Mouse (Mus musculus): ENCODE data around the gene Prkg1.

Prkg1 gene

GRCm38 (mm10) chr19:31764801-31765340, at the start of gene Prkg1:
TSS of gene Prkg1 (minus strand) at chr19:31765033.
- DNase-seq (ENCODE audit: low spot score), result peak; percentile 46

GRCm38 (mm10) chr19:31813087-31813486, 48.3 kb upstream of the Prkg1 start:
- no peak for DNase-seq (ENCODE audit: low spot score)

- DNase-seq (ENCODE audit: low spot score), result no peak
These were observed 46.5 kb upstream of the Prkg1 start for GRCm38 (mm10) chr19:31811371-31811770.

- DNase-seq (ENCODE audit: low spot score), result no peak
These were observed 40.6 kb upstream of the Prkg1 start for GRCm38 (mm10) chr19:31805391-31805790.

GRCm38 (mm10) chr19:31795485-31796046, 30.7 kb upstream of the Prkg1 start:
- no peak for DNase-seq (ENCODE audit: low spot score)

GRCm38 (mm10) chr19:31791724-31792123, 26.9 kb upstream of the Prkg1 start:
- DNase-seq (ENCODE audit: low spot score), result no peak

- DNase-seq (ENCODE audit: low spot score), result no peak
These were observed 16.7 kb upstream of the Prkg1 start for GRCm38 (mm10) chr19:31781521-31782018.

GRCm38 (mm10) chr19:31781077-31781476, 16.2 kb upstream of the Prkg1 start:
- DNase-seq (ENCODE audit: low spot score), result no peak

- no peak for DNase-seq (ENCODE audit: low spot score)
These were observed 15.4 kb upstream of the Prkg1 start for GRCm38 (mm10) chr19:31780222-31780621.

- no peak for DNase-seq (ENCODE audit: low spot score)
These were observed 14.2 kb upstream of the Prkg1 start for GRCm38 (mm10) chr19:31779021-31779420.

- DNase-seq (ENCODE audit: low spot score), result no peak
These were observed 2.2 kb upstream of the Prkg1 start for GRCm38 (mm10) chr19:31767004-31767403.

GRCm38 (mm10) chr19:31765451-31765850, 618 bp upstream of the Prkg1 start:
- DNase-seq (ENCODE audit: low spot score), result no peak

- DNase-seq (ENCODE audit: low spot score), result peak; percentile 52
These were observed 657 bp downstream of the Prkg1 start for GRCm38 (mm10) chr19:31763951-31764800.

- no peak for DNase-seq (ENCODE audit: low spot score)
These were observed 1.5 kb downstream of the Prkg1 start for GRCm38 (mm10) chr19:31763246-31763821.

- peak; percentile 47 for DNase-seq (ENCODE audit: low spot score)
These were observed 2.2 kb downstream of the Prkg1 start for GRCm38 (mm10) chr19:31762411-31763245.

- DNase-seq (ENCODE audit: low spot score), result no peak
These were observed 5.0 kb downstream of the Prkg1 start for GRCm38 (mm10) chr19:31759855-31760254.

GRCm38 (mm10) chr19:31755929-31756792, 8.7 kb downstream of the Prkg1 start:
- DNase-seq (ENCODE audit: low spot score), result peak; percentile 71

GRCm38 (mm10) chr19:31754642-31755287, 10.1 kb downstream of the Prkg1 start:
- no peak for DNase-seq (ENCODE audit: low spot score)

GRCm38 (mm10) chr19:31750976-31751676, 13.7 kb downstream of the Prkg1 start:
- DNase-seq (ENCODE audit: low spot score), result no peak

- DNase-seq (ENCODE audit: low spot score), result peak; percentile 73
These were observed 18.2 kb downstream of the Prkg1 start for GRCm38 (mm10) chr19:31746635-31747034.

Measured in testis, postnatal 10 days (tissue).